Mouse (Mus musculus) midbrain, postnatal 0 days (tissue): ENCODE results near the gene Sox5. TPM values are rescaled to one million over a fixed set of nuclear protein-coding genes. Genes with fewer than 3 reads are reported as not detected.

Experiments used
- ATAC-seq: fragments of 200-750 bp; cut with Nextera tagmentation; 2 replicates; pipeline ENCODE4 v1.8.0; 2017; ENCODE audit warnings: moderate number of reproducible peaks, mild to moderate bottlenecking, moderate TSS enrichment, moderate library complexity; ENCODE audit not compliant: low FRiP score
- DNase-seq: peaks from one replicate; pipeline ENCODE4 v3.0.0-alpha.2; 2015; ENCODE audit warnings: low spot score
- H3K27ac ChIP-seq: fragments of 300-500 bp; sonication (generic); 2 replicates; pipeline ENCODE4 v1.5.1; 2014; ENCODE audit warnings: low read depth, mild to moderate bottlenecking, low read length, mixed read lengths
- H3K27me3 ChIP-seq: fragments of 300-500 bp; sonication (generic); 2 replicates; pipeline ENCODE4 v1.6.1; 2014; ENCODE audit warnings: low read length, control low read depth, mixed read lengths; ENCODE audit not compliant: insufficient read depth
- H3K36me3 ChIP-seq: fragments of 300-500 bp; sonication (generic); 2 replicates; pipeline ENCODE4 v1.6.1; 2014; ENCODE audit warnings: low read length, control low read depth, mixed read lengths; ENCODE audit not compliant: insufficient read depth
- H3K4me1 ChIP-seq: fragments of 300-500 bp; sonication (generic); 2 replicates; pipeline ENCODE4 v1.6.1; 2014; ENCODE audit warnings: mild to moderate bottlenecking, control low read depth, antibody characterized with exemption, low read length, mixed read lengths; ENCODE audit not compliant: insufficient read depth
- H3K4me2 ChIP-seq: fragments of 300-500 bp; sonication (generic); 2 replicates; pipeline ENCODE4 v1.6.1; 2014; ENCODE audit warnings: low read depth, mild to moderate bottlenecking, low read length, mixed read lengths; ENCODE audit not compliant: poor library complexity, severe bottlenecking
- H3K4me3 ChIP-seq: fragments of 300-500 bp; sonication (generic); 2 replicates; pipeline ENCODE4 v1.5.1; 2014; ENCODE audit warnings: low read depth, mild to moderate bottlenecking, low read length, moderate library complexity
- H3K9ac ChIP-seq: fragments of 300-500 bp; sonication (generic); replicated peaks from 2 replicates; pipeline ENCODE4 v1.6.1; 2014; ENCODE audit warnings: mild to moderate bottlenecking, low read length, moderate library complexity, mixed read lengths; ENCODE audit not compliant: poor library complexity, severe bottlenecking
- H3K9me3 ChIP-seq: fragments of 300-500 bp; sonication (generic); 2 replicates; pipeline ENCODE4 v1.6.1; 2016; ENCODE audit warnings: low read length, control low read depth
- CTCF ChIP-seq: IDR thresholded peaks from 2 replicates; pipeline ENCODE4 v1.5.1; 2016; ENCODE audit warnings: antibody characterized with exemption, mild to moderate bottlenecking
- WGBS: fragments of 180-500 bp; shearing (Covaris S2); extraction: QIAGEN DNeasy Blood & Tissue Kit; methylation state at CpG from one replicate; pipeline ENCODE4 v1.1.7; 2014; 5-methylcytosine and 5-hydroxymethylcytosine counted together
- polyA plus RNA-seq: library from polyadenylated mRNA; unstranded; fragments of >200 nt; fragmentation: Nextera tagmentation; extraction: Ambion mirVana; gene quantifications from 2 replicates; pipeline ENCODE4 v1.2.1, GENCODE M21; 2015
- total RNA-seq: library from RNA; depleted of rRNA; stranded (reverse); fragments of >200 nt; gene quantifications from 2 replicates; pipeline ENCODE4 v1.2.3, GENCODE M21; 2014

Gene Sox5
- total and polyA plus RNA-seq, 2 experiments from 2014 or later = 11.3 to 25.0 TPM

DNA sequence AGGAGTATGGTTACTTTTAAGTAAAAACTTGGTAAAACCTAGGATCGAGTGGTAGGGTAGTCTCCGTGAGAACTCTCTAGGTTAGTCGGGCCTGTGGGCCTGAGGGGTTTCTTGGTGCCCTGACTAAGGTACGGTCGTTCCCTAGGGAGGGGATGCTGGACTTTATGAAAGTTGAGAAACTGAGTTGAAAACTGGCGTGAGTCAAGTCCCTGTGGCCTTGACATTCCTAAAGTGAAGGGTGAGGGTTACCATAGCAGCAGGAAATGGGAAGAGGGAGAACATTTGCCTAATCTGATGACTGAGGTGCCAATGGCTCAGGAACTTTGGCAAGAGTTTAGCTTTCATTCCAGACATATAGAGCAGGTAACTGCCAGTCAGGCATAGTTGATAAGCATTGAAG is 956.7 kb downstream of the Sox5 start:
- H3K9me3 ChIP-seq = no peaks in the 10 kb centered on the region
- no peak for TF ChIP-seq CTCF
- H3K4me3 ChIP-seq = no peak overlapping the region
- H3K4me2 ChIP-seq = no peak overlapping the region
- no peak for DNase-seq
- no peaks in the 10 kb centered on the region for H3K4me1 ChIP-seq
- ATAC-seq = no peak
- no peaks in the 10 kb centered on the region for H3K27me3 ChIP-seq
- 58% methylated on average over 6 of the region's 6 CpGs for WGBS
- no peaks in the 10 kb centered on the region for H3K36me3 ChIP-seq
- H3K9ac ChIP-seq = no peak overlapping the region
- no peak overlapping the region for H3K27ac ChIP-seq

DNA sequence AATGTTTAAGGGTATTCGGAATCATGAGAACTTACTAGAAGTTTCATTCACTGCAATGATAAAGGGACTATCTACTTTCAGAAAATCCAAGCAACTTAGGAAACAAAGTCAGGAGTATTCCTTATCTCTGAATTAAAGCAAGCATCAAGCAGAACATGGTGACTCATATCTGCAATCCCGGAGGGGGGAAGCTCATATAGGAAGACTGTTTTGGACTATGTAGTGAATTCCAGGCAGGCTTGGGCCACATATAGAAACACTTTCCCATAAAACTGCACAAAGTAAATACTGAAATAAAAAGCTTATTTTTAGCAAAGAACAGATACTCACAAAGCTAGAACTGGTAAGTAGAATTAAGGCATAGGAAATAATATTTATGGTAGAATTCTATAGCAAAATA is 993.3 kb downstream of the Sox5 start:
- Histone ChIP-seq H3K4me2 (no peak overlapping the region), H3K4me3 (no peak overlapping the region), H3K9ac (no peak overlapping the region), H3K36me3 (no peaks in the 10 kb centered on the region), H3K9me3 (no peaks in the 10 kb centered on the region), H3K4me1 (no peaks in the 10 kb centered on the region), H3K27me3 (no peaks in the 10 kb centered on the region), H3K27ac (no peak overlapping the region)
- 94% methylated on average over 2 of the region's 2 CpGs for WGBS
- no peak for ATAC-seq
- no peak for TF ChIP-seq CTCF
- DNase-seq = no peak

DNA sequence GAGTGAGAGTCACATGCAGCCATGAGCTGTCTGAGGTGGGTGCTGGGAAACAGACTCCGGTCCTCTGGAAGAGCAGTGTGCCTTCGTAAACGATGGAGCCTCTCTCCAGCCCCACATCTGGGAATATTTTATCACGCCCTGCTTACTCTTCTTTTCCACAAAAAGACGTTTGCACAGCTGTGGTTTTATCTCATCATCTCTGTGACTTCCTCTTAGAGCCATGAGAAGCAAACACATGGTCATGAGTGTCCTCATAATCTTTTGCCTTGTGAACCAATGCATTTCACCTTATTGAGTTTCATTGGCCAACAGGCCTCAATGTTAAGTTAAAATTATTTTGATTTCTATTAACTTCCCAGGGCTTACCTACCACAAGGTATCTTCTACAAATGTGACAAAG is 994.4 kb downstream of the Sox5 start:
- DNase-seq (no peak), ATAC-seq (no peak)
- Histone ChIP-seq H3K9ac (no peak overlapping the region), H3K27ac (no peak overlapping the region), H3K4me3 (no peak overlapping the region), H3K36me3 (no peaks in the 10 kb centered on the region), H3K9me3 (no peaks in the 10 kb centered on the region), H3K27me3 (no peaks in the 10 kb centered on the region), H3K4me2 (no peak overlapping the region), H3K4me1 (no peaks in the 10 kb centered on the region)
- no peak for TF ChIP-seq CTCF
- 91% methylated on average over 5 of the region's 5 CpGs for WGBS

DNA sequence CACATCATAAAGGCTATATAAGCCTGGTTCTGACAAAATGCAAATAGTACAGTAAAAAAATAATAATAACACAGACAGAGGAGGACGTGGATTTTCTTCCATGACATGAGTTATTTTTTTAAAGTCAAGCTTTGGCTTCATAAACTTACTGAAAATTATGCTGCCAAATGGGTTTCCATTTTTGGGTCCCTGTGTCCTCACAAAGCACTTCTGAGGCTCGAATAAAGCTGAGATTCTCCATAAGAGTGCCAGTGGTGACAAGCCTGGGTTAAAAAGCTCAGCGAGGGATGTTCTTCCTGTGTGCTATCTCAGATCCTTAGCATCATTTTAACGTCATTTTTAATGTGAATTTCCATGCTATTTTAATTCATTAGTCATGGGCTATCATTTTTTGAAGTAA is 996.1 kb downstream of the Sox5 start:
- 74% methylated on average over 4 of the region's 4 CpGs for WGBS
- H3K9me3 ChIP-seq = no peaks in the 10 kb centered on the region

More for the DNA sequence above, 996.1 kb downstream of the Sox5 start:
- TF ChIP-seq CTCF = no peak
- Histone ChIP-seq H3K4me3 (no peak overlapping the region), H3K4me2 (no peak overlapping the region), H3K9ac (no peak overlapping the region), H3K36me3 (no peaks in the 10 kb centered on the region), H3K27me3 (no peaks in the 10 kb centered on the region), H3K4me1 (no peaks in the 10 kb centered on the region), H3K27ac (no peak overlapping the region)
- DNase-seq (no peak), ATAC-seq (no peak)
